Mouse (Mus musculus): ENCODE results near the gene Smox. TPM values are rescaled to one million over a fixed set of nuclear protein-coding genes. Genes with fewer than 3 reads are reported as not detected.

Smox gene
- polyA plus RNA-seq, 1 experiment from 2014 or later, result 35.6 TPM

DNA sequence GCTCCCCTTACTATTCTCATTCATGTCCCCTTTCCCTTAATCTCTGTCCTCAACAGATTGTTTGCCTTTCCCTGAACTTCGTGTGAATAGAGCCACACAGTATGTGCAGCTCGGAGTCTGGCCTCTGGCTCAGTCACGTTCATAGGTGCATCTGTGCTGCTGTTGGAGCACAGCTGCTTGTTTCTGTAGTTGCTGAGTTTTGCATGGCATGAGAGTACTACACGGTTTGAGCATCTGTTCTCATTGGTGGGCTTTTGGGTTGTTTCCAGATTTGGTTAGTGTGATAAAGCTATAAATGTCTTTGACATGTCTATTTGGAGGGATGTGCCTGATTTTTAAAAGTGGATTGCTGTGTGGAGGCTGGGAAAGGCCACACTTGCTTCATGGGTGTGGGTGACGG, 19.2 kb downstream of the Smox start:
- DNase-seq (ENCODE audit: low spot score), result no peak

DNA sequence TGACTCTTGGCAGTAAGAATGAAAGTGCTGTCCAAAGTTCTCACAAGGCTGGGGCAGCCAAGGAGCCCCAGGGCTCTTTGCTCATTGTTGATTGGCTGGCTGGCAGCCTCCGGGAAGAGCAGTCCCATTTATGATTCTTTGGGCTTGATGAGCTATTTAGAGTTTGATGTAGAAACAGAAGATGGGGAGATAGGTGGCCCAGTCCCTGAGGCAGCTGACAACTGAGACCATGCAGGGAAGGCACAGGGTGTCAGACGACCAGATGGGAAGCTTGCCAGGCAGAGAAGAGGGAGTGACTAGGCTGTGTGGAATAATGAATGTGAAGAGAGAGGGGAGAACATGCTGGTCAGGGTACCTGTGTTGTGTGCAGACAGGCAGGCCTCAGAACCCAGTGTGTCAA, 22.2 kb downstream of the Smox start:
- DNase-seq (ENCODE audit: low spot score), result no peak

DNA sequence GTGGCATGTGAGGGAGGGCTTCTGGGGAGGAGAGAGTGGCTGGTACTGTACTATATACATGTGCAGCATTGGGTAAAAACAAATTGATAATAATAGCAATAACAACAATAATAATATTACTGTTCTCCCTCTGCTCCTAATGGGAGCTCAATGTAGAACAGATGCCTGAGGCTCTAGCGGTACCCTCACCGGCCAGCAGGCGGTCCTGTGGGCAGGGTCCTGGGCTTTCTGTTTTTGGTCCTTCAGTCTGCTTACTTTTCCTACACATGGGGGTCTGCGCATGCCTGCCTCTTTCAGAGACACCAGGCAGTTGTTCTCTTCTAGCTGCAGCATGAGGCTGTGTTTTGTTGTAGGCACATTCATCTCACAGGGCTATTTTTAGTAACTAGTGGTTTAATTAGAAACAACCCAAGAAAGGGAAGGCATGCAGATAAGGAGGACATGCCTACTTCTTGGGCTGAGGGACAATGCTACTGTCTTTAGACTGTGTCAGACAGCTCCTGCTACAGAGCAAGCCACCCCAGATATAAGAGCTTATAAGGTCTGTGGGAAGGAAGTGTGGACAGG, 22.8 kb downstream of the Smox start:
- no peak for DNase-seq (ENCODE audit: low spot score)

DNA sequence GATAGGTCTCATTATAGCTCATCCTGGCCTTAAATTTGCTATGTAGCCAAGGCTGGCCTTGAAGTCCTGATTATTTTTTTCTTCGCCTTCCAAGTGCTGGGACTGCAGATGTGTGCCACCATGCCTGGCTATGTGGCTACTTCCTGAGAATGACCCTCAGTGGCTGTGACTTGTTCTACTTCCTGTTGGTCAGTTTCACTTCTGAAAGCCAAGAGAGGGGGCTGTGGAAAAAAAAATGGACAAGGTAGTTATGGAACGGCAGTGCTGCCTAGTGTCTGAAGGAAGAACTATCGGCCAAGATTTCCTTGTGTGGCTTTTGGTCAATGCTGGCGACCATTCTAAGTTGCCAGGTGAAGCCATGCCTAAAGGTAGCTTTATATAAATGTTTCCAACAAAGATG, 26.3 kb downstream of the Smox start:
- DNase-seq (ENCODE audit: low spot score), result no peak

DNA sequence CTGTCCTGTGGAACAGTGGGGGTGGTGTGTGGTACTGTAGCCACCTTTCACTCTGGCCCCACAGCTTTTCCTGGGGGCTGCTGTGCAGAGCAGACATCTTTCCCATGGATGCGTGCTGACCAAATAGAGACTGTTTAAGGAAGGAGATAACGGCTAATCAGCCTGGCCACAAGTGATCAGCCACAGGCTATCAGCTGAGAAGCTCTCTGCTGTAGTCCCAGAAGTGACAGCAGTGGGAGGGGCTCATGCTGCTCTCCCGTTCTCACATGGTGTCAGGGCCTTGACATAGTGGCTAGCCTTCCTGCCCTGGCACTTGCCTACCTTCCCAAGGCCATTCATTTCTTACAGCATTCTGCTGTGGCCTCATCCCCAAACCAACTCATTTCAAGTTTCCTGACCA, 27.5 kb downstream of the Smox start:
- DNase-seq (ENCODE audit: low spot score), result no peak

DNA sequence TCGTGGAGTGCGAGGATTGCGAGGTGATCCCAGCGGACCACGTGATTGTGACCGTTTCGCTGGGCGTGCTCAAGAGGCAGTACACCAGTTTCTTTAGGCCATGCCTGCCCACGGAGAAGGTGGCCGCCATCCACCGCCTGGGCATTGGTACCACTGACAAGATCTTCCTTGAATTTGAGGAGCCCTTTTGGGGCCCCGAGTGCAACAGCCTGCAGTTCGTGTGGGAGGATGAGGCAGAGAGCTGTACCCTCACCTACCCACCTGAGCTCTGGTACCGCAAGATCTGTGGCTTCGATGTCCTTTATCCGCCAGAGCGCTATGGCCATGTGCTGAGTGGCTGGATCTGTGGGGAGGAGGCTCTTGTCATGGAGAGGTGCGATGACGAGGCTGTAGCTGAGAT, 29.4 kb downstream of the Smox start:
- no peak for DNase-seq (ENCODE audit: low spot score)

DNA sequence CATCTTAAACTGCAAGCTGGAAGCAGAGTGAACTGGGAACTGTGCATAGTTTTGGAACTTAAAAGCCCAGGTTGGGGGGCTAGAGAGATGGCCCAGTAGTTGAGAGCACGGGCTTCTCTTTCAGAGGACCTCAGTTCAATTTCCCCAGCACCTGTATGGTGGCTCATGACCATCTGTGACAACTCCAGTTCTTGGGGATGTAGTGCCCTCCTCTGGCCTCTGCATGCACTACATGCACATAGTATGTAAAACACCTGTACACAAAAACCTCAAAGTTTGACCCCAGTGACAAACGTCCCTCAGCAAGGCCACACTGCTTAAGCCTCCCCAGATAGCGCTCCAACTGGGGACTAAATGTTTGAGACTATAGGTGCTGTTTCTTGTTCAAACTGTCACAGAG, 35.8 kb downstream of the Smox start:
- peak; percentile 69 for DNase-seq (ENCODE audit: low spot score)

DNA sequence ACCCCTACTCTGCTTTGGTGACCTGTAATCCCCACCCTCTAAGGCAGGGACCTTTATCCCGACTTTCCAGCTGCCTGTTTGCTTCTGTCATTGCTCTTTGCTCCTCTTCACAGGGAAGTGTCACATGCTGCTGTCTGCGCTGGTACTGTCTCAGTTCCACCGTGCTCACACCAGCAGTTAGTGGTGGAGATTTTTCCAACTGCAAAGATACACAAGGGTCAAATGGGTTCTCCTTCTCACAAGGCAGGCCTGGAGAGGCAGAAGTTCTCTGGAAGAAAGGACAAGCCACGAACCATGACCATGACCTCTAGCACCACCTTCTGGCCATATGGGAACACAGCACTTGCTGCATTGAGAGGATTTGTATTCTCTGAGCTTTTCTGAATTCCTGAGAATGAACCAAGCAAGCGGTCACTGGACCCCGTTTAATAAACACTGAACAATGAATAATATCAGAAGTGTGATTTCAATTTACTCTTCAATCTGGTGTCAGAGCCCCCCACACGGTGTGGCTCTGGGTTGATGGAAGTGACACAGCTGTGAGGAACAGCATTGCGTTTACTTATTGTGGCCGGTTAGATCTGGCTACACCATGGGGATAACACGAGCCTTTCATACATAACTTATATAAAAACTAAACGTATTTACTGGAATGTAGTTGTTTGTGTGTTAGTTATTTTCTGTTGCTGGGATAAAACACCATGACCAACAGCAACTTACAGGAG, 38.8 kb downstream of the Smox start:
- DNase-seq (ENCODE audit: low spot score), result peak; percentile 66

DNA sequence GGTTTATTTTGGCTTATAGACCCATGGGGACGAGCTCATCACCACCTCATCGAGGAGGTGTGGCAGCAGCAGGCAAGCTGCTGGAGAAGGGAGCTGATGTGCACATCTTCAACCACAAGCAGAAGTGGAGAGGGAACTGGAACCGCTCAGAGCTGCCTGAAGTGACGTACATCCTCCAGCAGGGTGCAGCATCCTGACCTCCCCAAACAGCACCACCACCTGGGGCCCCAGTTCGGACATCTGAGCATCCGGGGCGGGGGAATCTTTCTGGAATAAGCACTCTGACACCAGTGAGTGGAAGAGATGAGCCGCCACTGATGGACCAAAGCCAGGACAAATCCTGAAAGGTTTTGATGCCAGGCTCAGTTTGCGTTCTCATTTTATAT, 39.3 kb downstream of the Smox start:
- peak; percentile 66 for DNase-seq (ENCODE audit: low spot score)

DNA sequence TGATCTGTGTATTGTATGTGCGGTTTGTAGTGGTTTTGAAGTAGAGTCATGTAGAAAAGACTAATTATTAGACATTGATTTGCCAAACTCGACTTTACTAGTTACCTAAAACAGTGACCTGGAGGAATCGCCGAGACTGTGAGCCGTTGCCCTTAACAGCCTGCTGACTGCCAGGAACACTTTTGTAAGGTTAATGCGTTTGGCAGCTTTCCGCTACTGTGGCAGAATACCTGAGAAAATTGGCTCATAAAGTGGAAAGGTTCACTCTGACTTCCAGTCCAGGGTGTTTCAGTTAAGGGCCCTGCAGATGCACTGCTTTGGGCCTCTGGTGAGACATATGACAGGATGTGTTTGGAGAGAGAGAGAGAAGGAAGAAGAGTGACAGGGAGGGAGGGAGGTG, 40.0 kb downstream of the Smox start:
- no peak for DNase-seq (ENCODE audit: low spot score)

DNA sequence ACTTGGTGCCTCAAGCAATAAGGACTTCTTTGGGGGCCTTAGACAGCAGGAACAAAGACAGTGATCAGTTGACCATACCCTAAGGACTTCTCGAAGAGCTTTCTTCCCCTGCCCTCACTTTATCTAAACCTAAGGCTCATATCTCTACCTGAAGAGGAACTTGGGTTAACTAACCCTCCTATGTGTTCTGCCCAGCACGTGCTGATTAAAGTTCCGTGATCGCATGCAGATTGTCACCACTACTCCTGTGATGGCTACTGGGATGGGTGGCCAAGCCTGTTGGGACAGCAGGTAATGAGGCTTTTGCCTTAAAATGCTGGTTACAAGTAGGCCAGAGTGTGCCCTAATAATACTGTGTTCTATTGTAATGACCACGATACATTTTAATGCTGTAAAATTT, 43.9 kb downstream of the Smox start:
- DNase-seq (ENCODE audit: low spot score), result no peak

DNA sequence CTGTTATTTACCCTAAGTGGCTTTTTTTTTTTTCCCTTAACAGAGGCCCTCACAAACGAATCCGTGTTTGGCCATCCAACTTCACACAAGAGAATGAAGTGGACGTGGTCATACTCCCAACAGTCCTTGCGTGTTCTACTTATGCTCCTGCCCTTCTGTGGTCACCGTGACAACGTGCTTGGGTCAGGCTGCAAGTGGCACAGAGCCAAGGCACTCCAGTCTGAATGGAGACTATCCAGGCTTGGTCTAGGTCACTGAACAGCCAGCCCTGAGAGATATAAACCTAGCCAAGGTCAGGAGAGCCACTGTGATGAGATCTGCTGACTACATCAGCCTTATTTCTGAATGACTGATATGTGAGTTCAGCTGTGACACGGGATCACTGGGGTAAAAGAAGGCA, 47.0 kb downstream of the Smox start:
- no peak for DNase-seq (ENCODE audit: low spot score)

DNA sequence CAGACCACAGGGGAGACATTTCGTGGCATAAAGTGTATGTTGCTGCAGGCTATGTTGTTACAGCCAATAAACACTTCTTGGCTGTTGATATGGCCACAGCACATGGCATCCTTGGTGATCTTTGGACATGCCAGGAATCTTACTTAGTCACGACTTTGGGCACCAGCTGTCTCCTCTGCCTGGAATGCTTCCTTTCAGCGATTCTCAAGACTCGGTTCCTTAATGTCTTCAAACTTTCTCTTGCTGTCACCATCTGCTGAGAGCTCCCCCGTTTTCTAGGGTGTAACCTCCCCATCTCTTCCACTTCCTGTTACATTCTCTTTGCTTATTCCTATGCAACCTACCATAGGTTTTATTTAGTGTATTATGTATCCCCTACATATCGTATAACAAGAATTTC, 48.5 kb downstream of the Smox start:
- DNase-seq (ENCODE audit: low spot score), result no peak

DNA sequence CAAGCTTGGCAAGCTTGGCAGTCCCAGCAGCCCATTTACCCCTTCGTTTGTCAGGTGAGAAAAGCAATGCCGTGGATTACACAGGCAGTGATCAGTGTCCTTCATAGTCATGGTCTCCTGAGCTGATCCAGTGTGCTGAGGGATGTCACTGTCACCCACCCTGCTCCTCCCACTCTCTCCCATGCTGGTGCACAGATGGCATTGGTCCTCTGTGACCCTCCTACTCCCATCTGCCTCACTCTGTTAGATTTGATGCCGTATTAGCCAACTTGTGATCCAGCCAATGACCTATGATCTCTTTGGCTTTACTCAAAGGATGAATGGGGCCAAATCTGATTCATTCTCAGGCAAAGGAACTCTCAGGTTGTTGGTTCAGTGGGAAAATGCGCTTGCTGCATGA, 50.4 kb downstream of the Smox start:
- DNase-seq (ENCODE audit: low spot score), result no peak

DNA sequence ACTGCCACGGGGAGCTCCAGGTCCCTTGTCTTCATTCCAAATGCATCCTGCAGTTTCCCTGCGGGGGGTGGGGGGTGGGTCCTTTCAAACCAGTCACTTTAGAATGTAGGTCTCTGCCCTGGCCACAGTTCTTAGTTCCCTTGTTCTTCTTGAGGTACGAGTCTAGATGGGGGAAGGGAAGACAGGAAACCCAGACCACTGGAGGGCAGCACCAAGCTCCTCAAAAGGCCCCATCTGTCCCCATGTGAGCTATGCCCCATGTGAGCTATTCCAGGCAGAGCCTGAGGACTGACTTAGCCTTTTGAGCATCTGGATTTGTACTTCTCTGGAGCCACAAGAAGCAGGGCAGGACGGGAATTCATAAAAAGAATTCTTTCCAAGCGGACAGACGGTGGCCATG, 51.2 kb downstream of the Smox start:
- no peak for DNase-seq (ENCODE audit: low spot score)

DNA sequence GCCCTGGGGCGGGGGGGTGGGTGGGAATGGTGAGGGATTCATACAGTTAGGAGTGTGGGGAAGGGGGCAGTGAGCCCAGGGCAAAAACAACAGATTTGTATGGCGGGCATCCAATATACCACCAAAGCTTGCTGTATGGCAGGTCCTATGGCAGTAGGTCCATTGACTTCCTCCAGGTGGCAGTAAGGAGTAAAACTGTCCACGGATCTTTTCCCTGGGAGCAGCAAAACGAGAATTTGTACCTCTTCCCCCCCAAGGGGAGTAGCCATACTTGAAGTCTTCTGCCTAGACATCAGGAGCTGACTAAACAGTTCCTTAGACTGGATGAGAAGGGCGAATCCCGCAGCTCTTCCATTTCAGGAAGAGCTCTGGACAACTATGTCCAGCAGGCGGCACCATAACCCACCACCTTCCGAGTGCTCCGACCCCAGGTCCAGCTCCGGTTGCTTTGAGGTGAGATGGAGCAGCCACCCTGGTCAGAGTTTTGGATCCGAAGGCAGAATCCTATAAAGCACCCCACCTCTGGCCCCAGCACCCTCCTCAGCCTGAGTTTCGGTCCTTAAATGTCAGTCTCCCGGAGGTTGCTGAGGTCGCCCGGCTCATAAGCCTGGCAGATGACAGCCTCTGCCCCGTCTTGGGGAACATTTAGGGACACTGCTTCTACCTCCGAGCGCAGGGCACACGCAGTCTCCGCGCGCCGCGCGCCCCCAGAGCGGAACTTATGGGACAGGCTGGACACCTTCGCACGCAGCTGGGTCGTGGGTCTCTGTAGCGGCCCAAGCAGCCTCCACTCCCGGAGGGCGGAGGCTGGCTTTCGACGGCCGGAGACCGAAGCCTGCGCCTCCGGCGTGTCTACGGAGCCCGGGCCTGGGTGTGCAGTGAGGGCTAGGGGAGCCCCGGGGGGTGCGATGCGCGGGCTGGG, 54.4 kb downstream of the Smox start:
- DNase-seq (ENCODE audit: low spot score), result peak; percentile 63

DNA sequence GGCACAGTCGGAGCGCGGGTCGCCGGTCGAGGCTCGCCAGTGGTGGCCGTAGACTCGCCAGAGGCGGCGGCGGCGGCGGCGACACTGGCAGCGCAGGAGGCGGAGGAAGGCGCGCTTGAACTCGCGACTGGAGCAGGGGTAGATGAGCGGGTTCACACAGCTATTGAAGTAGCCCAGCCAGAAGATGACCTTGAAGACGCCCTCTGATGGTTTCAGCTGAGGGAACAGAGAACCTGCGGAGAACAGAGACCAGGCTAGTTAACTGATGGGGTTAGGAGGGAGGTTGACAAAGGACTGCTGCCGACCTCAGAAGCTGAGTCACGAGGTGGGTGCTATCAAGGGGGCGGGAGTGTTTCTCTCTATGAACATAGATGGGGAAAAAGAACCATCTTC, 55.0 kb downstream of the Smox start:
- no peak for DNase-seq (ENCODE audit: low spot score)

DNA sequence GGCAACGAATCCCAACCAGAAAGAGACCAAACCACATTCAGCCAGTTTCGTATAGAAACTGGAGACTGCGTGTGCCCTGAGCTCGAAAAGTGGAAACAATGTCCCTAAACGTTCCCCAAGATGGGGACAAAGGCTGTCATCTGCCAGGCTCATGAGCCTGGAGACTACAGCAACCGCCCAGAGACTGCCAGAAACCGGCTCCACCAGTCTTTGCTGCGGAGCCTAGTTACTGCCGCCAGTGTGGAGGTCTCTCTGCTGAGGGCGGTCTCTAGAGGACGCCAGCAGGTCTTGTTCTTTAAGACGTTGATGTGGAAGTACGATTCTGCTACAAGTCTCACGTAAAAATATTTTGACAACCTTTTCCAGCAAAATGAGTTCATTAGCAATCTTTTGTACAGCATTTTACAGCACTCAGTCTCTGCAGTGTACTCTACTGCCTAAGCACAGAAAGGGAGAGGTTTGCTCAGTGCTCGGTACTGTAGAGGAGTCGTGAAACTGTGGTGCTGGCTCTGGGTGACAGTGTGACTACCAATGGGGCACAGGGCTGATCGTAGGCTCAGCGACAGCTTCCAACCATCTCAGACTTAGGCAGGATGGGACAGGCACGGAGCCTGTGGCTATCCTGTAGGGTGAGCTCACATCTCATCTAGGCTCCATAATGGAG, 55.6 kb downstream of the Smox start:
- no peak for DNase-seq (ENCODE audit: low spot score)

DNA sequence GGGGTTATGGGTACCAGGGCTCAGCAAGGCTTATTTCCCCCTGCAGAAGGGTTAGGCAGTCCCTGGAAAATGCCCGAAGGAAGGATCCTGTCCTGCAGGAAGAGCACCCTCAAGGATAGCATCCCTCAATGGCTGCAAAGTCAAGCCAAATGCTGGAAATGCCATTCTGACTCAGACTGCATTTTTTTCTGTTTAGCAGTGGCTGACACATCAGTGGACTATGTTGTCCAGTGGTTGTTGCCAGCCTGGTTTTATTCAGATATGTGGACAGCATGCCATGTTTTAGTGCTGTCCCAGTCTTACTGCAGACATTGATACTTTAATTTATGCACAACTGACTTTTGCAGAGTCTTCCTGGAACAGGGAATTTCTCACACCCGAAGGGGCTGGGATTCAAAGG, 57.0 kb downstream of the Smox start:
- DNase-seq (ENCODE audit: low spot score), result no peak

DNA sequence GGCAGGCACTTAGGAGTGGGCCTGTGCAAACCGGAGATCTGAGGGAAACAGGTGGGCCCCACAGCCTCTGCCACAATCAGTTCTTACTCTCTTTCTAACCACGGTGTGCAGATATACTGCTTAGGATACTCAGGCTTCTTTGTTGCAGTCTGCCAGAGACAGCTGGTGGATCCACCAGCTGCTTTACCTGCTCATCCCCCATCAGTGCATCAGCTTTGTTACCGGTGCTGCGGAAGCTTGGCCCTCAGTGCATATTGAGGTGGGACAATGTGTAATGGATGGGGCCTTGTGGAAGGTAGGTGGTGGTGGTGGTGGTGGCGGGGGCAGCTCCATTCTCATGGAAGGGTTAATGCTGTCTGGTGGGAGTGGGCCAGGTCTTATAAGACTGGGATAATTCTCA, 57.8 kb downstream of the Smox start:
- no peak for DNase-seq (ENCODE audit: low spot score)

DNA sequence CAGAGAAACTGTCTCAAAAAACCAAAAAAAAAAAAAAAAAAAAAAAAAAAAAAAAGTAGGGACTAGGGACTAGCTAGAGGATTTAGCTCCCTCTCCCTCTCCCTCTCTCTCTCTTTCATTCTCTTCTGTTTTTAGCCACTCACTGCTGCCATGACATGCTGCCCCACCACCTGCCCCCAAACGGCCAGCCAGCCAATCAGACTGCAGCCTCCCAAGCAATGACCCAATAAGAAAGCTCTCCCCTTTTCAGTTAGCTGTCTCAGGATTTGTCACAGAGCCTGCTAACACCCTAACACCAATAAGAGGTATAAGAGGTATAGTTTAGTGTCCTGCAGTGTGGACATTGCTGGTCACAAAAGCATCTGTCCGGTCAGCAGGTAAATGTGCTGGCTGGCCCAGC, 59.2 kb downstream of the Smox start:
- DNase-seq (ENCODE audit: low spot score), result no peak

DNA sequence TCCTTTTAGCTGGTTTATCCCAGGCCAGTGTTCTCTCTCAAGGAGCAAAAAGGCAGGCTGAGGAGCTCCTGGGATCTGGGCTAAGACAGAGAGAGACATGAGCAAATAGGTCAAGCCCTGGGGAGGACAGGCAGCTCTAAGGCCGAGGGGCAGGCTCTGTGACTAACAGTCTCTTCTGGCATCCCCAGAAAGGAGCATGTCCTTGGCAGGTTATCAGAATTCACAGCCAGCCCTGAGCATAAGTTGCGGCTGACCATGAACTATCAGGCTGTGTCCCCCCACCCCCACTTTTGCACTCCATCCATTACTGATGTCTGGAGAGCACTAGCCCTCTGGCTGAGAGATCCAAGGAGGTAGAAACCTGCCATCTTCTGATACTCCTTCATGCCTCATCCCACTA, 59.6 kb downstream of the Smox start:
- DNase-seq (ENCODE audit: low spot score), result no peak

All from thymus, postnatal 0 days (tissue).